Mouse (Mus musculus): ENCODE data around the gene Nrarp.

The Nrarp gene

GRCm38 (mm10) chr2:25194486-25195171 is 14.1 kb downstream of the Nrarp start:
- in situ Hi-C loops (cut with MboI; ENCODE audit: unreplicated experiment in 2 of 2) = loop anchor here (5.0 to 10.0 kb wide), 3 partner anchors 33 to 63 kb away; partner anchors contain the start of gene Tmem203 (in 2 of the 2)

- in situ Hi-C loops (cut with MboI; ENCODE audit: unreplicated experiment in 2 of 2) = loop anchor here in 1 of 2 experiments (10.0 kb wide), 1 partner anchor 59 kb away; the partner anchor contains the start of gene Tmem203
Measured at GRCm38 (mm10) chr2:25195211-25196156, 14.9 kb downstream of the Nrarp start.

GRCm38 (mm10) chr2:25196172-25196954 is 15.8 kb downstream of the Nrarp start, which contains the start of gene Tor4a:
Tor4a (minus strand) TSS chr2:25196886.
- in situ Hi-C loops (cut with MboI; ENCODE audit: unreplicated experiment in 2 of 2) = loop anchor here in 1 of 2 experiments (10.0 kb wide), 1 partner anchor 58 kb away; the partner anchor contains the start of gene Tmem203

GRCm38 (mm10) chr2:25197191-25197590 is 16.6 kb downstream of the Nrarp start:
- in situ Hi-C loops (cut with MboI; ENCODE audit: unreplicated experiment in 2 of 2) = loop anchor here in 1 of 2 experiments (10.0 kb wide), 1 partner anchor 58 kb away; the partner anchor contains the start of gene Tmem203

- in situ Hi-C loops (cut with MboI; ENCODE audit: unreplicated experiment in 2 of 2) = loop anchor here in 1 of 2 experiments (10.0 kb wide), 1 partner anchor 57 kb away; the partner anchor contains the start of gene Tmem203
Measured at GRCm38 (mm10) chr2:25197946-25198345, 17.4 kb downstream of the Nrarp start.

DNA sequence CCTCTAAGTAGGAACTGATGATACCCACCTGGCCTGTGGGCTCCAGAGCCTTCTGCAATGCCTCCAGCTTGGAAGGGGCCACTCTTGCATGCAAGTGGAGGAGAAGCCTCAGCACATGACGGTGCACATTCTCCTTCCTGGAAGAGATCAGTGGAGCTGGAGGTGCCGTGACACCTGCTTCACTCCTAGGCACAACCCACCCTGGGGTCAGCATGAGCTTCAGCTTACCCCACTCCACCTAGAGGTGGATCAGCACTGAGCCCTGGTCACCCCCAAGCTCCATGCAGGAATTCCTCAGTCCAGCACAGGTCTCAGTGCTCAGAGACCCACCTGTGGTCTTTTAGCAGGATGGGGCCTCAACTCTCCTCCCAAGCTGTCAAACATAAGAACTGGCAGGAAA is 20.1 kb downstream of the Nrarp start:
- in situ Hi-C loops (cut with MboI; ENCODE audit: unreplicated experiment in 2 of 2) = no loop called here

- in situ Hi-C loops (cut with MboI; ENCODE audit: unreplicated experiment in 2 of 2) = no loop called here
Measured at GRCm38 (mm10) chr2:25203631-25204214, 23.2 kb downstream of the Nrarp start.

DNA sequence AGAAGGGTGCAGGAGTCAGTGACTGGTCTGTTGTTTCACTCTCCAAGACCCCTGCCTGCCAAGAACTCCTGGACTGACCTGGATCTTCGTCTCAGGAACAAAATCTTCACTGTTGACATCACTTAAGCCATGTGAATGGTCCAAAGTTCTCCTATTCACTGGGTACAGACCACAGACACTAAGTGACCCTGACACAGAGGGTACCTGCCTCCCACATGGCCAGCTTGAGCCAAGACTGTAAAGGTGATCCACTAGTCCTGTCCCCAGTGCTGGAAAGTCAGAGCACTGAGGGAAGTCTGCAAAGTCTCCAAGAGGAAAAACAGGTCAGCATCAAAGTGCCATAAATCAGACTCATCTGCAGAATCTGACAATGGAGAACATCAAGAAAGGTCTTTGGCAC is 27.0 kb downstream of the Nrarp start:
- in situ Hi-C loops (cut with MboI; ENCODE audit: unreplicated experiment in 2 of 2) = no loop called here

GRCm38 (mm10) chr2:25210686-25211085 is 30.1 kb downstream of the Nrarp start:
- in situ Hi-C loops (cut with MboI; ENCODE audit: unreplicated experiment in 2 of 2) = no loop called here

DNA sequence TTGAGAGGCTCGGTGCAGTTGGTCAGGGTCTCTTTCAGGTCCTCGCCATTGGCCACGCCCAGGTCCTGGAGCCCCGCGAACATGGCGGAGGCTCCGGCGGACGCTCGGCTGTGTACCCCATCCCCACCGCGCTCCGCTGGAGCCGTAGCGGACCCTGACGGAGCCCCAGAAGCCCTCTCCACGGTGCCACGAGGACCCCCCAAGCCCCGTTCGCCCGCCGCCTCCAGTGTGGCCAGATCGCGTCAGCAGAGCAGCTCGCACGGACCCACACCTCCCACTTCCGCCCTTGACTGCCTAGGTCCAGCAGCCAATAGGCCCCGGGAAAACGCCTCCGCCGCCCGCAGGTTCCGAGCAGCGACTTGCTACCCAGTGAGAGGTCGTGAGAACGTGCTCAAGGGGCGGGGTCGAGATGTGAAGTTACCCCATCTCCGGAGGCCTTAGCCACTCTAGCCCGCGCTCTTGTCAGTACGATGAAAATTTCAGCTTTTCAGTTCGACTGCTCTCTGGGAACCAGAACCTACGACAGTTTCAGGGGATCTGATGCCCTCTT is 30.6 kb downstream of the Nrarp start, which contains the start of gene Nelfb:
Gene Nelfb (minus strand): TSS at position 369 of the 550 bp plus-strand sequence.
- in situ Hi-C loops (cut with MboI; ENCODE audit: unreplicated experiment in 2 of 2) = no loop called here

DNA sequence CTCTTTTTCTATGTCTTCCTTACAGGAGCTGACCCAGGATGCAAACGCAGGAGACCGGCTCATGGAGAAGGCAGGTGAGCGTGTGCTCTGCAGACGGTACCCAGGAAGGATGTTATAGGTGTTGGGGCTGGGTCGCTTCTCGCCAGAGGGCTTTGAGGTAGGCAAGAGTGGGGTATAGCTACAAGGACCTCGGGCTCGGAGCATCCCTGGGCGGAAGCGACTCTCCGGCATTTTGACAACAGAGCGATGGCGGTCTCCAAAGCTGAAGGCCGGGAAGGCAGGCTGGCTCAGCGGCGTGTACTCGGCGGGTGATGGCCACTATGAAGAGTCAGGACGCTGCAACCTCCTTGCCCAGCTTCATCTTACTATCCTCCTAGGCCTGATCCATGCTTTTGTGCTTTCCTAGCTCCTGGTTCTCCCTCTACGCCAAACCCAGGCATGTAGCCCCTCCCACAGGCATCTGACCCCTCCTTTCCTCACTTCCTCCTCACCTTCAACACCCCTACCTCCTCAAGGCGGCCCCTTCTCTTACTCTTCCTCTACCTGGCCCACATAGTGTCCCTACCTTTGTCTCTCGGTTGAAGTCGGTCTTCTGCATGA is 32.8 kb downstream of the Nrarp start:
- in situ Hi-C loops (cut with MboI; ENCODE audit: unreplicated experiment in 2 of 2) = no loop called here

DNA sequence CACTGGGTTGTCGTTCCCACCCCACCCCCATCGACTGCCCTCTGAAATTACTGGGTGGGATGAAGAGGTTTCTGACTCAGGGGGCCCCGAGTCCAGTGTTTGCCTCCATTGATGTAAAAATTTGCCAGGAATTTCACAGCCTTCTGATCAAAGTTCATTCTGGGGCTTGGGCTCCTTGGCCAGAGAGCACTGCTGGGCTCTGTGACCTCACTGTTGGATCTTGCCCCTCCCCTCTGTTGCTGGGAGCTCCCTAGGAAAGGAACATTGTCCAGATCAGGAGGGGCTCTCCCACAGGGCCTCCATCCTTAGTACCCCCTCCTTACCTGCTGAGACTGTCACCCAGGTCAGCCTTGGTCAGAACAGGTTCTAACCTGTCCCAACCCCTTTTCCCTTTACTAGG is 33.9 kb downstream of the Nrarp start, which contains the start of gene Stpg3:
Gene Stpg3 (minus strand): TSS at position 194 of the 400 bp plus-strand sequence.
- in situ Hi-C loops (cut with MboI; ENCODE audit: unreplicated experiment in 2 of 2) = no loop called here

GRCm38 (mm10) chr2:25217666-25218065 is 37.1 kb downstream of the Nrarp start:
- in situ Hi-C loops (cut with MboI; ENCODE audit: unreplicated experiment in 2 of 2) = no loop called here

GRCm38 (mm10) chr2:25218445-25218844 is 37.9 kb downstream of the Nrarp start, which contains the start of gene Fam166a:
Fam166a (plus strand) TSS chr2:25218745.
- in situ Hi-C loops (cut with MboI; ENCODE audit: unreplicated experiment in 2 of 2) = no loop called here

DNA sequence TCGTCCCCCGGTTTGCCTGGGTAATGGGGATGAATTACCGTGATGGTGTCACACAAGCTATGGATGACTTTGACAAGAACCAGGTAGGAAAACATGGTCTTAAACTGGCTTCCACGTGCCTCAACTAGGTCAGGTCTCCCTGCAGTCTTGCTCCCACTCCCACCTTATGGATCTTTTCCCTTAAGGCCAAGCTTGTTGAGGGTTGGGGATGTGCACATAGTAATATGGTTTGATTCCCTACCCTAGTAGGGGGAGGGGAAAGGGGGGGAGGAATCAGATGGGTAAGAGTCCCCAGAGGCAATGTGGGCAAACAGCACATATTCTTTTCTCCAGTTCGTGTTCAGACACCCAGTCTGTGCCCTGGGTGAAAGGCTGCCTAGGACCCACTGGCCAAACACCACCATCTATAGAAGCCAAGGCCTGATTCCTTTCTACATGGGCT is 40.8 kb downstream of the Nrarp start:
- in situ Hi-C loops (cut with MboI; ENCODE audit: unreplicated experiment in 2 of 2) = no loop called here

DNA sequence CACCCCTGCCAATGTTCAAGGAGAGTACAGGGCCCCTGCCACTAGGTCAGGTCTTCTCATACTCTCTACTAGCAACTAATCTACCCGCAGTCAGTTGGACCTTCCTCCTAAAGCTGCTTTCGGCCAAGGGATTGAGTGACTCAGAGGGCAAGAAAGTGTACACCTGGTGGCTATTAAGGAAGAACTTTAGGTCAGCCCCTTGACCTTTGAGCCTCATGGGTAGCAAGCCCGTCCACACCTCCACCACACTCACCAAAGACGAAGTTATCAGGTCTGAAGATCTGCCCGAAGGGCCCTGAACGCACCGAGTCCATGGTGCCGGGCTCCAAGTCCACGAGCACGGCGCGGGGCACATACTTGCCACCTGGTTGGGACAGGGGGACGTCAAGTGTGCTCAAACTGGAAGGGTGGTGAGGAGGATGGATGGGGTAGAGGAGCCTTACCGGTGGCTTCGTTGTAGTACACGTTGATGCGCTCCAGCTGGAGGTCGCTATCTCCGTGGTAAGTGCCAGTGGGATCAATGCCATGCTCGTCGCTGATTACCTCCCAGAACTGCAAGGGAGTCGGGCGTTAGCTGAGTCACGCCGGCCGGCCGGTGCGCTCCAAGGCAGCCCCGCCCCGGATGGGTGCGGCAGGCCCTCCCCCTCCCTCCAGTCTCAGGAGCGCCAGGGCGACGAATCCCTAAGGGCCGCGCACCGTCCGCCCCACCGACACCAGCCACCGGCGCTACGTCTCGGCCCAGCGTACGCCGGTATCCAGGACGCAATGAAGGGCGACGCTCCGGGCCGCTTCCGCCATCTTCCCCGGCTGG is 43.3 kb downstream of the Nrarp start:
- in situ Hi-C loops (cut with MboI; ENCODE audit: unreplicated experiment in 2 of 2) = no loop called here

GRCm38 (mm10) chr2:25224492-25224765 is 43.9 kb downstream of the Nrarp start, which contains the start of gene Tubb4b:
Tubb4b (minus strand) TSS chr2:25224702.
- in situ Hi-C loops (cut with MboI; ENCODE audit: unreplicated experiment in 2 of 2) = no loop called here

Data from v-Abl transformed pro-B cells (cell line).